Mouse (Mus musculus) retina, embryonic 14.5 days (tissue): Measurements from ENCODE around the gene Col2a1.
A peak's percentile ranks its signal among the peaks of the same experiment; 100 is the strongest.

Source experiments
- DNase-seq: peaks from one replicate; pipeline ENCODE4 v3.0.0-alpha.2; 2015; ENCODE audit warnings: low spot score

Col2a1 gene

DNA sequence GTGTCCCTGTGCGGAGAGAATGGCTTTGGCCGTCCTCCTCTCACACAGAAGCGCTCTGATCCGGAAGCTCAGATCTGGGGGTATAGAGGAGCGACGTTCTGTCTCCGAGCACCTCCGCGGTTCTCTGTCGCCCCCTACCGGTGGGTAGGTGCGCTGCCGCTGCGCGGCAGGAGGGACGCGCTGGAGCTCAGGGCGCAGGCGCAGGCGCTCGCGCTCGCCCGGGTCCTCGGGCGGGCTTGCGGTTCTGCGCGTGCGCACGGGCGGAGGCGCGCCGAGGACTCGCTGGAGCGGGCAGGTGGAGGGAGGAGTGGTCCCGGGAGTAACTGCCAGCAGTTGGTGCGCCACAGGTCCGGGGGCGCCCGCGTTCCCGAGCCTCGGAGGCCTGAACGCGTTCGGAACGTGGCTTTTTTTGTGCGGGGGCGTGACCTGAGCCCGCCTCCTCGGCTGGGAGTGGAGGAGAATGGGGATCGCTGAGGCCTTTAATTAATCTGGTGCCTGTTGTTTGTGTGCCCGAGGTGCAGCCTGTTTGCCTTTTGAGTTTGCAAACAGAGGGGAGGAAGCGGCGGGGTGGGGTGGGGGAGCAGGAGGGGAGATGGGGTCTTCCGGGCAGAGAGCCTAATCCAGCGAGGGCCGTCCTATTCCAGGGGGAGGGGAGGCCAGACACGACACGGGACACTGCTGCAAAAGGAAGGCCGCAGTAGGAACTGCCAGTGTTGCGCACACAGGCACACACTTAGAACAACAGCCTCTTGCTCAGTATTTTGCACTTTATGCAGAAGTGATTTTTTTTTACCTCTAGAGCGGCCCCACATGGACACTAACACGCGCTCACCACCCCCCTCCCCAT is 40.3 kb downstream of the Col2a1 start, which contains the start of gene Tmem106c:
TSS of gene Tmem106c (plus strand) at position 212 of the 847 bp plus-strand sequence.
- DNase-seq = peak; percentile 95

DNA sequence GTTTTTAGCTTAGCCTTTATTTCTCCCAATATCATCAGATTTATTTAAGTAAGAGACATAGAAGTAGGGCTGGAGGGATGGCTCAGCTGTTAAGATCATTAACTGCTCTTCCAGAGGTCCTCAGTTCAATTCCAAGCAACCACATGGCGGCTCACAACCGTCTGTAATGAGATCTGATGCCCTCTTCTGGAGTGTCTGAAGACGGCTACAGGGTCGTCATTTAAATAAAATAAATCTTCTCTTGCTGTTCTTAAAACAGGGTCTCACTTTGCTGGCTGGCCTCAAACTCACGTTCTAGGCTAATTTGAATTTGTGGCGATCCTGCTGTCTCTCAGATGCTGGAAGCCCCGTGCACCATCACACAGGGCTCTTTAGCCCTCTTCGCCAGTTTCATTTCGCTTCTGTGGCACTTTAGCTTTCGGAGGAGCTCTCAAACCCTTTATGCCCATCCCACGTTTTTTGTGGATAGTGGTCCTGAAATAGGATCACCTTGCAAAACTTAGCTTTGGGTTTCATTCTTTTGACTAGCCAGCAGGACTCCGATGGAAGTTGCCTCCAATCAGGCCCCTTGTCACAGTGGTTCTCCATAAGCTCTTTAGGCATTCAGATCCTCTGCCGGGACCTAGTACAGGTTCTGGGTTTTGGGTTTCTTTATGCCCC is 41.0 kb downstream of the Col2a1 start:
- peak; percentile 38 for DNase-seq

DNA sequence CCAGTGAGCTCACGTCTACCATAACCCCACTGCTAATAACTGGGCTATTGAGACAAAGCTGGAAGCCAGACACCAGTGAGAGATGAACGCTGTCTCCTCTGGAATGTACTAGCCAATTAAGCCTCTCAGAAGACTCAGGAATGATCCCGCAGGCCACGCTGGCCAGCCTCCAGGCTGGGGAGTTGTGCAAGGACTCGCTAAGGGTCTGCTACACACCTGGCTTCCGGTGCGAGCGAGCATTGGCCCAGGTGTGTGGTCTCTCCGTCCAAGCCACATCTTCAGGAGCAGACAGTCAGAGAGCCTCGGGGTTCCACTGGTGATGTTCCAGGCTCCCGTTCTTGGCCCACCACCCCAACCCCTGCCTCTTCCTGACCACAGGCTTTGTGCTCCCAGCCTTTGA is 48.1 kb downstream of the Col2a1 start:
- no peak for DNase-seq

DNA sequence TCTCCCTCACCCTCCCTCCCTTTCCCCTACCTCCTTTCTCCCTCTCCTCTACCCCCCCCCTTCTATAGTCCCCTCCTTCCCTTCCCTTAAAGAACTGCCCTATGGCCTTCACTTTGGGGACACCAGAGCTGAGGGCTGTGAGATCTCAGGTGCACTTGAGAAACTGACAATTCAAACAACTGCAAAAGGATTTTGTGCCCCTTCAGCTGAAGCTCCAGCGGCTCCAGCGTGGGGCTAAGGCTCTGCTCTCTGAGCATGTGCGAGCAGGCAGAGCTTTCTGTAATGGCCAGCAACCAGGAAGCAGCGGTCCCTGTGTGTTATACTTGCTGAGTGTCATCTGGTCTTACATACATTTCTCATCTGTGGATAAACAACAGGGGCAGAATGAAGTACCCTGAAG is 48.8 kb downstream of the Col2a1 start:
- DNase-seq = no peak

DNA sequence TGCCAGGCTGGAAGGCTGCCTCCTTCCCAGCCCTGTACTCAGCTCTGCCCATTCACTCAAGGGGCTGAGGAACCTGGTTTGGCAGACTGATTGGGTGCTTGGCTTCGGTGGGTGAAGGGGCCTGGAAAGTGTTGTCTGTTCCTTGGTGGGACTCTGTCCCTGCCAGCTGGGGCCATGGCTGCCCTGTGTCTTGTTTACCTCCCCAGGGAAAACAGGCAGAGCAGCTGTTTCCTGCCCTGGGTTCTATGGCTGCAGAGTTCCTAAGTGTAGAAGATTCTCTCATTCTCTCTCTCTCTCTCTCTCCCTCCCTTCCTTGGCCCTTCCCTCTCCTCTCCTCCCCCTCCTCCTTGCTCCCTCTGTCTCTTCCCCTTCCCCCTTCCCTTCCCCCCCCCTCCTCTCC is 49.2 kb downstream of the Col2a1 start:
- DNase-seq = no peak

DNA sequence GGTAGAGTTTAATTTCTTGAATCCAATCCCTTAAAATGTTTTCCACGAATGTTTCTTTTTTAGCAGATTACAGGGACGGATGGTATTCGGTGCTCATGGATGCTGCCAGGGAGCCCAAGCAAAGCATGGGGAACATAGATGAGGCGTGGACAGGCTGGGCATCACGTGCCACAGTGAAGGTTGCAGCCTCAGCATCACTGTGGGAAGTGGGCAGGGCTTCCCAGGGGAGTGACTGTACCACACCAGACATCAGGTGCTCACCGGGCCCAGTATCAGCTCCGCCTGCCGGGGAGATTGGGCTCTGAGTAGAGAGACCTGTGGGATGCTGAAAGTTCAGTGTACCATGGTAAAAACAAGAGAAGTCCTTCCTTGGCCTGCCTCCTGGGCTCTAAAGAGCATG is 49.8 kb downstream of the Col2a1 start:
- no peak for DNase-seq

DNA sequence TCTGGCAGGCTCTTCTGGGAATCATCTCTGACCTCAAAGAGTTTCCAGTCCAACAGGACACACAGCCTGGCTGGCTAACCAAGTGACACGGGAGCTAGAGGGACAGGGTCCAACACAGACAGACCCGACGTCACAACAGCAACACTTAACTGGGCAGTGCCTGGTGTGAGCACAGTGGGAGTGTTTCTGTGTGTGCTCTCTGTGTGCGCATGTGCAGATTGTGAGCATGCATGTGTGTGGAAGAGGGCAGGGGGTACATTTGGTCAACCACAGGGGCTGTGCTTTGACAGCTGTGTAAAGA is 51.7 kb downstream of the Col2a1 start:
- DNase-seq = no peak

DNA sequence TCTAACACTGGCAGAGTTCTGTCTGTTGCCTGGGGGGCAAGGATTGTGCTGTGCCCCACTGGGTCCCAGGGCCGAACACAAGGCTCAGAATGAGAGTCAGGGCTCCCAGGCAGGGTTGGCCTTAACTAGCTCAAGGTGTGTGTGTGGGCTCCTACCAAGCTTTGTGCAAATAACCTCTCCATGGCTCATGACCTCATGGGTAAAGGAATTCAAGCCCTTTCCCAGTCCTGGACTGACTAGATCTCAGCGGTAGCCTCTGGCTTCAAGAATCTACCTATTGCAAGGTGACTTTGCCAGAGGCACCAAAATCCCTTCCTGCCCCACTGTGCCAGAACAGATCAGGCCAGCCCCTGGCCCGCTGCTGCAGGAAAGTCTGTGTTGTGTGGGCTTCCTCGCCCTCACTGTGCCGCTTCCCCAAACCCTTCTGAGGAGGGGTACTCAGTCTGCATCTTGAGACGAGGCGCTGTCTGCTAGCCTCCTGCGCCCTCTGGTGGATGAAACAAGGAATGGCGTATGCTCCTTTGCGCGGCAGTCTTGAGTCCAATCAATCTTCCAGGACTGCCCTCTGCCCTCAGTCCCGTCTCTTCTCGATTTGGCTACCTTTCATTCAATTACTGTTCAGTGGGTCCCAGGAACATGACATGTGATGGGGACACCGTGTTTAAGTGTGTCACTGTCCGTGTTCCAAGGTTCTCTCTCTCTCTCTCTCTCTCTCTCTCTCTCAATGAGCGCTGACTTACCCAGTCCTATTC is 52.2 kb downstream of the Col2a1 start:
- peak; percentile 90 for DNase-seq

DNA sequence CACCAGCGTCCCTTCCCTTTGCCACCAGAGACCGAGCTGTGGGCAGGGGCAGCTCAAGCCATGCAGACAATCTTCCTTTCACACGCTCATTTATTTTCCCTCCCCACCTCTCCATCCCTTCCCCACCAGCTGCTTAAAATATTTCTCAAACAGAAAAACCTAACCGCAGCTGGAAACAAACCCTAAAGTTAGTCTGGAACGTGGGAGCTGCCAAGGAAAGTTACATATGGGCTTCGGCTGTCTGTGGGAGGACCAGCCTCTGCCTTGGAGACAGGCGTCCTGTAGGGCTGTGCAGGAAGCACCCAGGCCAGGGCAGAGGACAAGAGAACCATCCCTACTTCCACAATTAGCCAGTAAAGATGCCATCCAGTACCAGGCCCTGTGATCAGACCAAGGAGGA is 54.3 kb downstream of the Col2a1 start:
- no peak for DNase-seq

DNA sequence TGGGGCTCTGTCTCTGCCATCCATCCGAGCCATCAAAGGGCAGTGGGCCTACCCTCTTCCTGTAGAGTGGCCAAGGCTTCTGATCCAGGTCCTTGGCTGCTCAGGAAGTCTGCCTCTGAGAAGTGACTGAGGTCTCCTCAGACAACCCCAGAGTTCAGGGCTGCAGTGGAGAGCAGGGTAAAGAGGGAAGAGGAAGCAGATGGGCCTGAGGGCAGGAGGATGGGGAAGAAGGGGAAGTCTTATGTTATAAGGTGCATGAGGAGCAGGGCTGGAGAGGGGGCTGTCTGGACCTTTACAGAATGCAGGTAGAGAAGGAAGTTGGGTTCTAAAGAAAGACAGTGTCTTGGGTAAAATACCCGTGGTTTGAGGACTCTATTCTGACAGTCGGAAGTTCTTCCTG is 54.8 kb downstream of the Col2a1 start:
- DNase-seq = no peak

DNA sequence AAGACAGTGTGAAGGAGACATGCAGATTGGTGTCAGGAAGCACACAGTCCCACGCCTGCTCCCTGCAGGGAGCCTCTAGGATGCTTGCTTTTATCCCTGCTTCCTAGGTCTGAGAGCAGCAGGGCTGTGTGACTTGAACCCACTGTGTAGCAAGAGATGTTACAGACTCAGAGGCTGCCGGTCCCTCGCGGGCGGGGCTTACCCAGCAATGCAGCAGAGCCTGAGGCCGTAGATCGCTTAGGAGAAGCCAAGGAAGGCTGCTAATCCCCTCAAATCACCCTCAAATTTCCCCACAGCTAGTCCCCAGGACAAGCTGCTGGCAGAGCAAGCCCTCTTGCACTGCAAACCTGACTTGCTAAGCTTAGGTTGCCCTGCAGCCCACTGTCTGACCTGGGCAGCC is 55.8 kb downstream of the Col2a1 start:
- DNase-seq = no peak

DNA sequence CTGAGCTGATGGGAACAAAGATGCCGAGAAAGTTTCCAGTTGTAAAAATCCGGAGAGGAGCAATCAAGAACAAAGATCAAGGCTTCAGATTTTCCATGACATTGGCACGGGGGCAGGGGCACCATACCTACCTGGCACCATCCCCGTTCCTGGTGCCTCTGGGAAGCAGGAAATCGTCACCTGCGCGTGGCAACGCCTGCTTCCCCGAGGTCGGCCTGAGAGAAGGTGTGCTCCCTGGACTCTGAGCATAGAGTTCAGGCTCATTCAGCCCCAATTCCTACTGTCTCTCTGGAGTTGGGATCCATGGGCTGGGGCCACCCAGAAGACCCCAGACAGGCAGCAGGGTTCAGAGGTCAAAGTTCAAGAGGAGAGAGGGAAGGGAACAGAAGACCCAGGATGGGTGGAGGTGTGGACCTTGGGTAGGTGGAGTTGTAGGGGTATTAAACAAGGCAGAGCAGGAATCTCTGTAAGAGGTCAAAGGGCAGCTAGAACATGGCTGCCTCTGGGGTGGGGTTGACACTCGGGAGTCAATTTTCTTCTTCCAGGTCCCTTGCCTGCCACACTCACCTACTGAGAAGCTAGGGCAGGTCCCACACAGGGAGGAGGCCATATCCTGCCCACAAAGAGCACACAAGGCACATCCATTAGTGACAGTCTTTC is 58.7 kb downstream of the Col2a1 start:
- DNase-seq = no peak

DNA sequence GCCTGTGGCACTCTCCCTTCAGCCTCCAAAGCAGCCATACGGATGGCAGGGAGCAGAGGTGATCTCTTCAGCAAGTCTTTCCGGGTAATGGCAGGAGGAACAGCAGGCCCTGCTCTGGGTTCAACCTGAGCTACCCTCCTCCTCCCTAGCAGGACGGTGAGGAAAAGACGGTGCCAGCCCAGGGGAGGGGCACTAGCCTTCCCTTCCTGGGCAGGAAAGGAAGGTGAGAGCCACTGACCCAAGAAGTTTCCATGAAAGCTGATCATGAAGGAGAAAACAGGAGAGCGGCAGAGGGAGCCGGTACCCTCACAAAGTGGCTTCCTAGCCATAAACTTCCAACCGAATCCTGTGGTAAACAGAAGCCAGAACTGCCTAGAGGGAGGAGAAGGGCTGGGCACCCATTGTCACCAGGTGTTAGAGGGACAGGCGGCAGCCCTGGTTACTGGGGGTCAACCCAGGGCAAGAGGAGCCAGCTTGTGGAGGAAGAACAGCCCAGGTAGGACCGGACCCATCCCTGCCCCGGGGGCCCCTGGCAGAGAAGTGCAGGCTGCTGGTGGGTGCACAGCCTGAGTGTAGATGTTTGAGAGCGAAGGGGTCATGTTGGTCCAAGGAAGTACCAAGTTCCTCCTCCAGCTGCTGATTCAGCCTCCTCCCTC is 59.4 kb downstream of the Col2a1 start:
- DNase-seq = no peak

DNA sequence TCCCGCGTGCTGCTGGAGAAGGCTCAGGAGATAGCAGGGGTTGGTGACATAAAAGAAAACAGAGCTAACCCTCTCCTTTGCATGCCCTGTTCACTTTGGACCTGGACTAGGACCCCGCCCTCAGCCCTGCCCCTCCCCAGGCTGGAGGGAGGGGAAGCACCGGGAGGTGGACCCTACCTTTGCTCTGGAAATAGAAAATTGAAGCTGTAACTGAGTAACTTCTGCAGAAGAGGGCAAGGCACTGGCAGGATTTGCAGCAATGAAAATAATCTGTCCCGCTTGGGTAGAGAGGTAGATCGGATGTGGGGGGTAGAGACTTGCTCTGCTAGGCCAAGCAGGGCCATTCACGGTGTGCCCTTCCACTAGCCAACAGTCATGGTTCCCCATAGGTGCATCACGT is 61.1 kb downstream of the Col2a1 start:
- no peak for DNase-seq

DNA sequence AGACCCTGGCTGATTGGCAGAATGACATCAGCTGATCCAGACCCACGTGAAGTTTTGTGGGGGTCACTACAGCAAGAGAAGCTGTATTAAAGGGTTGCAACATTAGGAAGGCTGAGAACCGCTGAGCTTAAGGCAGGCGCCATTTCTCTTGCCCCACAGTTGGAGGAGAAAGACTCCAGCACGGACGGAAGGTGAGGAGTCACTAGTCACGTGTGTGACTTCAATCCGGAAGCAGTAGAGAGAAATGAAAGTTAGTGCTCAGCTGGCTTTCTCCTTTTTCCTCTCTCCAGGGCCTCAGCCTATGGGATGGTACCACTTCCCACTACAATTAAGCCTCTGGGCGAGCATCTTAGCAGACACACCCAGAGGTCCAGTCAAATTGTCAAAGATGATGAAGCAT is 62.0 kb downstream of the Col2a1 start:
- no peak for DNase-seq

DNA sequence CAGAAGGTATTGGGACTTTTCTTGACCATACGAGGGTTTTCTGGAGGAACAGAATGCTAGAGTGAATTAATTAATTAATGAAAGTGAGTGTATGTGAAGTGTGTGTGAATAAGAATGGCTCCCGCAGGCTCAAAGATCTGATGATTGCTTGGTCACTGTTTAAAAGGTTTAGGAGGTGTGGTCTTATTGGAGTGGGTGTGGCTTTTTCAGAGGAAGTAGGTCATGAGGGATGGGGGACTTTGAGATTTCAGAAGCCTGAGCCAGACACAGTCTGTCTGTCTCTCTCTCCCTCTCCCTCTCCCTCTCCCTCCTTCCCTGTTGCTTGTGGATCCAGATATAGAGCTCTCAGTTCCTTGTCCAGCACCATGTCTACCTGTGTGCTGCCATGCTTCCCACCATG is 63.2 kb downstream of the Col2a1 start:
- no peak for DNase-seq

DNA sequence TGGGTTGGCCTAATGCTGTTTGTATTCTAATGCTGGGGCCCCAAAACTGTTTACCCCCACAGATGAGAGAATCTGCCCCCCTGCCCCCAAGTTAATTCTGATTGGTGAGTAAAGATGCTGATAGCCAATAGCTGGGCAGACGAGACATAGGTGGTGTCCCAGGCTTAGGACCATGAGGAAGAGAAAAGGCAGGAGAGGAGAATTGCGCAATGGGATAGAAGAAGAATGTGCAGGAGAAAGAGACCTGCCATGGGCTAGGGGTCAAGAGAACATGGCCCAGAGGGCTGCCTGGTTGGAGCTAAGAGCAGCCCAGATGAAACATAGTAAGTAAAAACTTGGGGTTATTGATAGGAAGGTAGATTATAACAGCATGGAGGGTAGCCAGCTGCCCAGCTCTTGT is 64.4 kb downstream of the Col2a1 start:
- DNase-seq = no peak

DNA sequence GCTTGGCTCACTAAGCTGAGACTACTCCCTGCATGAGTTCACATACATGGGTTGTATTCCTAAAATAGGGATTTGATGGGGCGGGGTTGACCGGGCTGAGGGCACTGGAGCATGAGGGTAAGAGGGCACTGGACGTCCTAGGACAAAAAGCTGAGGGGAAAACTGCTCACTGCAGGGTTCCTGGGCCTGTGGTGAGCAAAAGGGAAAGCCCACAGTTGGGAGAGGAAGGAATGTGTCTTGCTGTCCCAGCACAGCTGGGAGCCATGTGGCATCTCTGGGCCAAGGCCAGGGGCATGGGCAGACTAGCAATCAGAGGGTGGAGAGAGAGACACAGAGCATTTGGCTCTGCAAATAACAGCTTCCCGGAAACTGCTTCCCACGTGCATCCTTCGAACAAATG is 65.9 kb downstream of the Col2a1 start:
- DNase-seq = no peak

DNA sequence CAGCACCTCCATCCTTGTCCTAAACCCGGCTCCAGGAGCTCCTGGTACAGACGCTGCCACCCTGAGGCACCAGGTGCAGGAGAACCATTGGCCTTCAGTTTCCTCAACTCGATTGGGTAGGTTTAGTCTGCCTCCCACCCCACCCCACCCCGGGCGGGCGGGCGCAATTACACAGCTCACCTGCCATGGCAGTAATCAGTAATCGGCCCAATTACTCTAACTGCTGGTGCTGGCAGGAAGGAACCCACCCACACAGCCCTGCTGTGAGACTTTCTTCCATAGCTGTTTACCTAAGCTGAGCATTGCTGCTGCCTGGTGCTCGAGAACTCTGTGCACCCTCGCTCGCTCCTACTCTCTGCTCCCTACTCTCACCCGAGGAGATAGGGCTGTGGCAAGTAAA is 72.1 kb downstream of the Col2a1 start:
- no peak for DNase-seq

DNA sequence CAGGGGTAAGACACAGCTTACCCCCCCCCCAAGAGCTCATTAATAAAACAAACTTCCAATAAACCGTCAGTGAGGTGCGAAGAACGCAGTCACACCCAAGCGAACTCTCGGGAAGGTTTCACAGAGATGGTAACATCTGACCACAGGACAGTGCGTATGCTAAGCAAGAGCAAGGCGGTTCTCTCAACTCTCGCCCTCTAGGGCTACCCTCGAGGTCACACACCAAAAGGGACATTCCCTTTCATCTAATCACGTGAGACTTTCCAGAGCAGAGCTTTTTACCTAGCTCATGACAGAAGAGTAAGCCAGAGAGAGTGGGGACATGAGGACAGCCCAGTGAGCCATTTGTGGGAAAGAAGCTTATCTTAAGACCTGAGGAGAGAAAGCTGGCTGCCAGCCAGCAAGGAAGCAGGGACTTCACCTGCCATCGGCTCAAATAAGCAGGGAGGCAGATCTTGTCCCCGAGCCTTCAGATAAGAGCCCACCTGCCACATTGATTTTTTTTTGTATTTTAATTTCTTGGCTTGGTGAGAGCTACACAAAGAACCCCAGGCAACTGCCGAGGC is 75.2 kb downstream of the Col2a1 start:
- DNase-seq = no peak

DNA sequence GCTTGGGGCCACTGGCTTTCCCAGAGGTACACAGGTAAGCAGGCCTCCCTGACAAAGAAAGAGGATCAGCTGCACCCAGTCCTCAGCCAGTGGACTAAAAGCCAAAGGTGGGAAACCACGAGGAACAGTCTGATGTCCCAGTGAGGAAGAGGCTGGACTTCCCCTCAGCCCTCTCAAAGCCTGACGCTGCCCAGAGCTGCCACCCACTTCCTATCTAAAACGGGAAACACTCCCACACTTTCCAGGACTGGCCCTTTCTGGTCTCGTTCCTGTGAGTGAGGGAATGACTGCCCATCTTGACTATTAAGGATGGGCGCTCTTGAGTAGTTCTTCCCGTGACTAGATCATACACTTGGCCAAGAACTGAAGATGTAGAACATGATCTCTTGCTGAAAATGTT is 76.7 kb downstream of the Col2a1 start:
- no peak for DNase-seq

DNA sequence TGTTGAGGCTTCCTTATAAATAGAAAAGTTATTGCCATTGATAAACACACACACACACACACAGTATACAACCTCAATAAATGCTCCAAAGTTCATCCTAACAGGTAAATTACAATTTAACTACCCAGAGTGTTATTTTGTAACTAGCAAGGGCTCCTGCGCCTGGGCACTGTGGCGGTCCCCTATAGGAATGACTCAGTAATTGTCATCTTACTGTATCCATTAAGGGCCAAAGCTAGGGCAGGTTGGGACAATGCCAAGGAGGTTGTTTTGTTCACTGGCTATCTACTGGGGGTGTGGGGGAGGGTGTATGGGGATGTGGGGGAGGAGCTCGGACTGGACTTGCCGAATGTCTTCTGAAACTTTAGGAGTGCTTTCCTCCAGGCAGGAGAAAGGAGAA is 77.5 kb downstream of the Col2a1 start:
- no peak for DNase-seq
